Mouse (Mus musculus) neural tube, embryonic 11.5 days (tissue): Measurements from ENCODE around the gene Clybl. TPM values are rescaled to one million over a fixed set of nuclear protein-coding genes. Genes with fewer than 3 reads are reported as not detected.

Experiments used
- ATAC-seq: fragments of 200-750 bp; cut with Nextera tagmentation; 2 replicates; pipeline ENCODE4 v1.8.0; 2017; ENCODE audit warnings: moderate number of reproducible peaks, mild to moderate bottlenecking, moderate TSS enrichment, moderate library complexity; ENCODE audit not compliant: insufficient read depth, low FRiP score, low TSS enrichment
- DNase-seq: peaks from one replicate; pipeline ENCODE4 v3.0.0-alpha.2; 2015; ENCODE audit warnings: low spot score
- H3K27ac ChIP-seq: fragments of 300-500 bp; sonication (generic); 2 replicates; pipeline ENCODE4 v1.5.1; 2014; ENCODE audit warnings: low read depth, mild to moderate bottlenecking, low read length
- H3K27me3 ChIP-seq: fragments of 300-500 bp; sonication (generic); 2 replicates; pipeline ENCODE4 v1.6.1; 2014; ENCODE audit warnings: mild to moderate bottlenecking, low read length, mixed read lengths; ENCODE audit not compliant: control insufficient read depth, insufficient read depth
- H3K36me3 ChIP-seq: fragments of 300-500 bp; sonication (generic); 2 replicates; pipeline ENCODE4 v1.6.1; 2014; ENCODE audit warnings: mild to moderate bottlenecking, low read length, moderate library complexity, mixed read lengths; ENCODE audit not compliant: control insufficient read depth, insufficient read depth
- H3K4me1 ChIP-seq: fragments of 300-500 bp; sonication (generic); 2 replicates; pipeline ENCODE4 v1.6.1; 2014; ENCODE audit warnings: low read length, mixed read lengths; ENCODE audit not compliant: control insufficient read depth, insufficient read depth
- H3K4me2 ChIP-seq: fragments of 300-500 bp; sonication (generic); 2 replicates; pipeline ENCODE4 v1.6.1; 2014; ENCODE audit warnings: low read depth, mild to moderate bottlenecking, moderate library complexity
- H3K4me3 ChIP-seq: fragments of 300-500 bp; sonication (generic); 2 replicates; pipeline ENCODE4 v1.5.1; 2014; ENCODE audit warnings: low read depth, low read length
- H3K9ac ChIP-seq: fragments of 300-500 bp; sonication (generic); 2 replicates; pipeline ENCODE4 v1.6.1; 2014; ENCODE audit warnings: mild to moderate bottlenecking, low read length
- H3K9me3 ChIP-seq: fragments of 300-500 bp; sonication (generic); 2 replicates; pipeline ENCODE4 v1.6.1; 2016; ENCODE audit warnings: low read length; ENCODE audit not compliant: control insufficient read depth
- WGBS: fragments of 180-500 bp; shearing (Covaris S2); extraction: QIAGEN DNeasy Blood & Tissue Kit; methylation state at CpG from one replicate; pipeline ENCODE4 v1.1.7; 2014; 5-methylcytosine and 5-hydroxymethylcytosine counted together
- polyA plus RNA-seq: library from polyadenylated mRNA; unstranded; fragments of >200 nt; fragmentation: Nextera tagmentation; extraction: Ambion mirVana; gene quantifications from 2 replicates; pipeline ENCODE4 v1.2.1, GENCODE M21; 2014

The Clybl gene
- polyA plus RNA-seq, 1 experiment from 2014 or later: 19.2 TPM

DNA sequence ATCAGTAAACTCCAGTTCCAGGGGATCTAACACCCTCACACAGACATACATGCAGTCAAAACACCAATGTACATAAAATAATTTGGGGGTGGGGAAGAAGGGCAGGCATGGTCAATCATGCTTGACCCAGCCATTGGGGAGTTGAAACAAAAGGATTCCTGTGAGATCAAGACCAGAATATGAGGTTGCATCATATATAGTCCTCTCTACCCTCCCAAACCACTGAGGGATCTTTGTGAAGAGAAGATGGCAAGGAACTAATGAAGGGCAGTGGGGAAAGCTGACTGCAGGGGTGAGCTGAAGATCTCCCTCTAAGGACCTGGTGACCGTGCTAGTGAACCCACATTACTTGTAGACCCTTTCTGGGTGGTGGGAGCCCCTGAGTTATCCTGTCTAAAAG is 20.6 kb upstream of the Clybl start:
- Histone ChIP-seq H3K9me3 (no peaks in the 10 kb centered on the region), H3K27me3 (no peaks in the 10 kb centered on the region), H3K9ac (no peak overlapping the region), H3K36me3 (peaks cover 2% of the 10 kb centered on the region), H3K4me3 (no peak overlapping the region), H3K4me1 (no peaks in the 10 kb centered on the region), H3K4me2 (no peak overlapping the region), H3K27ac (no peak overlapping the region)
- ATAC-seq: no peak
- DNase-seq: no peak
- WGBS: 85% methylated on average over 1 of the region's 1 CpGs

- DNase-seq (no peak), ATAC-seq (no peak)
- Histone ChIP-seq H3K36me3 (no peaks in the 10 kb centered on the region), H3K9me3 (no peaks in the 10 kb centered on the region), H3K4me2 (no peak overlapping the region), H3K27me3 (no peaks in the 10 kb centered on the region), H3K4me1 (no peaks in the 10 kb centered on the region), H3K9ac (no peak overlapping the region), H3K4me3 (no peak overlapping the region), H3K27ac (no peak overlapping the region)
- WGBS: 81% methylated on average over 7 of the region's 7 CpGs
Measured at GRCm38 (mm10) chr14:122168912-122169311, 12.6 kb upstream of the Clybl start.

DNA sequence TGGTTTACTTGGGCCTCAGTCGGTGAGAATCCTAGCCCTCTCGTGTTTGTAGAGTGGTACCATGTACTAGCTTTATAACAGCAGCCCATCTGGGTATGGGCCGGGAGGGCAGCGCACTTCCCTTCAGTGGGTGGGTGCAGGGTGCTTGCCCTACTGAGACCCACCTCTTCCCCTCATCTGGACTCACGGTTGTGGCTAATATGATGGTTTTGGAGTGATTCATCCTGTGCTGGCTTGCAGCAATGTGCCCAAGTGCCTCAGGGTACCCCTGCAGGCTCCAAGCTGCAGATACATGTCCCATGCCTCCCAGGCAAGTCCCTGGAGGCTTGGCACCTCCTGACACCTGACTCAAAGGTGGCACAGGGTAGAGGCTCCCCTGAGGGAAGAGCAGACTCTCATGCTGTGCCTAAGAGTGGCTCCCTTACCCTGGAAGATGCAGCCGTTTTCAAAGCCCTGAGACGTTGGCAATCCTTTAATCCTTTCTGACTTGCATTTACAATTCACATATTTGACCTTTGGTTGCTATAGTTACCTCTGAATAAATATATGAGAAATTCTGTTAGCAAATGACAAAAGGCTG is 11.2 kb upstream of the Clybl start:
- 82% methylated on average over 7 of the region's 7 CpGs for WGBS
- H3K36me3 ChIP-seq: no peaks in the 10 kb centered on the region
- no peaks in the 10 kb centered on the region for H3K27me3 ChIP-seq
- ATAC-seq (no peak), DNase-seq (no peak)
- no peak overlapping the region for H3K9ac ChIP-seq
- no peak overlapping the region for H3K4me3 ChIP-seq
- no peaks in the 10 kb centered on the region for H3K9me3 ChIP-seq
- H3K4me1 ChIP-seq: no peaks in the 10 kb centered on the region
- H3K4me2 ChIP-seq: no peak overlapping the region
- no peak overlapping the region for H3K27ac ChIP-seq

- Histone ChIP-seq H3K9ac (no peak overlapping the region), H3K36me3 (no peaks in the 10 kb centered on the region), H3K27ac (no peak overlapping the region), H3K4me3 (no peak overlapping the region), H3K4me2 (no peak overlapping the region), H3K4me1 (no peaks in the 10 kb centered on the region), H3K27me3 (no peaks in the 10 kb centered on the region), H3K9me3 (no peaks in the 10 kb centered on the region)
- ATAC-seq (no peak), DNase-seq (no peak)
- 87% methylated on average over 7 of the region's 7 CpGs for WGBS
Measured at GRCm38 (mm10) chr14:122171031-122171430, 10.5 kb upstream of the Clybl start.

- 88% methylated on average over 14 of the region's 14 CpGs for whole genome bisulfite sequencing
- Histone ChIP-seq H3K9ac (no peak overlapping the region), H3K4me2 (no peak overlapping the region), H3K4me3 (no peak overlapping the region), H3K4me1 (no peaks in the 10 kb centered on the region), H3K9me3 (no peaks in the 10 kb centered on the region), H3K36me3 (no peaks in the 10 kb centered on the region), H3K27ac (no peak overlapping the region), H3K27me3 (no peaks in the 10 kb centered on the region)
- ATAC-seq (no peak), DNase-seq (no peak)
Measured at GRCm38 (mm10) chr14:122176263-122176798, 5.2 kb upstream of the Clybl start.

DNA sequence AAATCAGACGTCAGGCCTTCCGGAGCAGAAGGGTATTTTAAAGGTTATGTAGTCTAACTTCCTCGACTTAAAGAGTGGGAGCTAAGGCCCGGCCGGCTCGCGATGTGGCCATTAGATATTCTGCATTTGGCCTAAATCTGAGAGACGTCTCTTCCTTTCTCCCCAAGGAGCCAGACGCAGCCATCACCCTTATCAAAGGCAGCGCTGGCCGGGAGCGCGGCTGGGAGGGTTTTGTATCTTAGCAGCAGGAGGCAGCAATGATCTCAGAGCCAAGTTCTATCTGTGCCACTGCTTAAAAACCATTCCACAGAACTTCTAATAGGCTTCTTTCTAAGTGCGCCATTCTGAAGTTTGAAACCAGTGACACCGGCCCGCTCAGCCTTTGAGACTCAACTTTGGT is 2.2 kb upstream of the Clybl start:
- no peak for DNase-seq
- Histone ChIP-seq H3K9ac (no peak overlapping the region), H3K4me3 (no peak overlapping the region), H3K27ac (no peak overlapping the region), H3K9me3 (no peaks in the 10 kb centered on the region), H3K36me3 (no peaks in the 10 kb centered on the region), H3K4me1 (no peaks in the 10 kb centered on the region), H3K27me3 (no peaks in the 10 kb centered on the region), H3K4me2 (no peak overlapping the region)
- WGBS: 63% methylated on average over 16 of the region's 16 CpGs
- no peak for ATAC-seq

DNA sequence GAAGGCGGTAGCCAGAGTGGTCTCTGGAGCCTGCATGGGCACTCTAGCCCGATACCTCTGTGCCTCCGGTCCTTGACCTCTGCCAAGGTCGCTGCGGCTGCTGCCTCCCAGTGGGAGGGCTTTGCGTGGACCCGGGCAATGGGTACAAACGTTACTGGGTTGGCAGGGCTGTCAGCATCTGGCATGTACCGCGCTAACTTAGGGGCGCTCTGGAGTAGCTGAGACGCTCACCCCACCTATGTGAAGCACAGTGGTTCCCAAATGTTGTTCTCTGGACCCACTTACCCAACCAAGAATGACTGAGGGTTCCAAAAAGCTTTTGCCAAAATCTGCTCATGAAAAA is 282 bp downstream of the Clybl start:
- 1% methylated on average over 12 of the region's 12 CpGs for WGBS
- Histone ChIP-seq H3K27ac (no peak overlapping the region), H3K27me3 (no peaks in the 10 kb centered on the region), H3K36me3 (no peaks in the 10 kb centered on the region), H3K4me2 (peak overlapping the region; percentile 58), H3K9me3 (no peaks in the 10 kb centered on the region), H3K4me1 (no peaks in the 10 kb centered on the region), H3K4me3 (peak overlapping the region; percentile 61), H3K9ac (peak overlapping the region; percentile 65)
- no peak for DNase-seq
- peak; percentile 70 for ATAC-seq

DNA sequence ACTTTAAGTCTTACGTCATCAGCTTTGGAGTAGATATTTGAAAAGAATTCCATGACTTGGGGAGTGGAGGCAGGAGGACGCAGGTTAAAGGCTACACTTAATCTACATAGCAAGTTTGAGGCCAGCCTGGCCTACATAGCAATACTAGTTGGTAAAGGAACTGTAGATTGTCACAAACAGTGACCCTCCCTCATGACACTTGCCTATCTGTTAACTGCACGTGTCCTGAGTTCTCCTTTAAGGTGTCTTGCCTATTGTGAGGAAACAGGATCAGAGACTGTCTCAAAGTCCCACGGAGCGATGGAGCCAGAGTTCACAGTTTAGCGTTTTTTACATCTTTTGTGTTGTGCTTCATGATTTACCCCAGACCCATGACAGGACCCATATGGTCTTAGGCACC is 716 bp downstream of the Clybl start:
- no peaks in the 10 kb centered on the region for H3K36me3 ChIP-seq
- H3K4me3 ChIP-seq: no peak overlapping the region
- ATAC-seq (no peak), DNase-seq (no peak)
- no peak overlapping the region for H3K9ac ChIP-seq
- no peaks in the 10 kb centered on the region for H3K27me3 ChIP-seq
- WGBS: 83% methylated on average over 6 of the region's 6 CpGs
- no peaks in the 10 kb centered on the region for H3K9me3 ChIP-seq
- H3K27ac ChIP-seq: no peak overlapping the region
- no peaks in the 10 kb centered on the region for H3K4me1 ChIP-seq
- no peak overlapping the region for H3K4me2 ChIP-seq

DNA sequence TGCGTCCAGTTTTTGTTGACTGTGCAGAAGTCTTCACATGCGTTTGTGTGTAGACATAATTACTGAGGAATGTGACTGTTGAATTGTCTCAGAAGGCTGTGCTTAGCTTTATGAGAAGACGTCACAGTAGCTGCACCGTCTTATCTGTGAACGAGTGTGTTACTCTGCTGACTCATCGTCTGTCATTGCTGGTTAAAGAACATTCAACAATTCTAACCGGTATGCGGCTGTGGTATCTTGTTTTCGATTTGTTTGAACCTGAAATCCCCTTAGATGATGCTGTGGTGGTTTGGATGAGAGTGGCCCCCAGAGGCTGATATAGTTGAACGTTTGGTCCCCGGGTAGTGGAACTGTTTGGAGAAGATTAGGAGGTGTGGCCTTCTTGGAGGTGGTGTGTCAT is 2.5 kb downstream of the Clybl start:
- ATAC-seq (no peak), DNase-seq (no peak)
- H3K4me2 ChIP-seq: no peak overlapping the region
- no peak overlapping the region for H3K9ac ChIP-seq
- no peaks in the 10 kb centered on the region for H3K36me3 ChIP-seq
- H3K9me3 ChIP-seq: no peaks in the 10 kb centered on the region
- H3K27ac ChIP-seq: no peak overlapping the region
- H3K4me3 ChIP-seq: no peak overlapping the region
- 88% methylated on average over 11 of the region's 11 CpGs for WGBS
- H3K4me1 ChIP-seq: no peaks in the 10 kb centered on the region
- H3K27me3 ChIP-seq: no peaks in the 10 kb centered on the region
